Mouse (Mus musculus) right cerebral cortex, postnatal 10 days (tissue): Measurements from ENCODE around the gene H2-Q4.
"Not testable (repeated sequence)": the region's sequence is repeated elsewhere in the genome, so short reads cannot be mapped to it uniquely, and the experiment has no call there.

ENCODE experiments used
- DNase-seq, 2 experiments: peaks; one replicate each; pipeline ENCODE4 v3.0.0; 2021; ENCODE audit warnings: low spot score in 2 of 2

H2-Q4 gene

DNA sequence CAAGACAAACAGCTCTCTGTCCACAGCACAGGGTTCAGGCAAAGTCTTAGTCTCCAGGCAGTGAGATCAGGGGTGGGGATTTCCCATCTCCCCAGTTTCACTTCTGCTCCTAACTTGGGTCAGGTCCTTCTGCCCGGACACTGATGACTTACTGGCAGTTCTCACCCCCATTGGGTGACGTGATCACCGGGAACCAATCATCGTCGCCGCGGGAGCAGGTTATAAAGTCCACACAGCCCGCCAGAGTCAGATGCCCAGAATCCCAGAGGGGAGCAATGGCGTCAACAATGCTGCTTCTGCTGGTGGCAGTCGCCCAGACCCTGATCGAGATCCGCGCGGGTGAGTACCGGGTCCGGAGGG lies at the start of gene H2-Q4:
H2-Q4 (plus strand) TSS at position 249 of the 360 bp plus-strand sequence.
- DNase-seq, result peak; percentile 87 to 88

GRCm38 (mm10) chr17:35329714-35330113 lies 49.7 kb upstream of the H2-Q4 start:
- not testable (repeated sequence) for DNase-seq

DNA sequence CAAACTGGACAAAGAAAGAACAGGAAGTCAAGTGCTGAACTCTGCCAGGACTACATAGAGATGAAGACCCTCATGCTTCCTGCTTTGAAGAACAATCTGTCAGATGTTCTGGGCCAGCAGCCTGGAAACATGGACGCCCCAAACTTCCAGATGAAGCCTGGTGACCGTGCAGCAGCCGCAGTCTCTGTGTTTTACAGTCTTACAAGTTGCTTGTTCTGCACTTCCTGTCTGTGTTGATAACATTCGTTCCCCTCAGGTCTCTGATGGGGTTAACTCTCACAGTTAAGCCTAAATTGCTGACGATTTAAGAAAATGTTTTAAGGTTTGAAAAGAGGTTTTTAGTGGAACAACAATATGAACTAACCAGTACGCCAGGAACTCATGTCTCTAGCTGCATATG lies 47.9 kb upstream of the H2-Q4 start:
- not testable (repeated sequence) for DNase-seq

- DNase-seq, result no peak
These were observed 37.2 kb upstream of the H2-Q4 start, which contains the start of gene H2-Q2 for GRCm38 (mm10) chr17:35342071-35342671. TSS of gene H2-Q2 (plus strand) at chr17:35342242.

DNA sequence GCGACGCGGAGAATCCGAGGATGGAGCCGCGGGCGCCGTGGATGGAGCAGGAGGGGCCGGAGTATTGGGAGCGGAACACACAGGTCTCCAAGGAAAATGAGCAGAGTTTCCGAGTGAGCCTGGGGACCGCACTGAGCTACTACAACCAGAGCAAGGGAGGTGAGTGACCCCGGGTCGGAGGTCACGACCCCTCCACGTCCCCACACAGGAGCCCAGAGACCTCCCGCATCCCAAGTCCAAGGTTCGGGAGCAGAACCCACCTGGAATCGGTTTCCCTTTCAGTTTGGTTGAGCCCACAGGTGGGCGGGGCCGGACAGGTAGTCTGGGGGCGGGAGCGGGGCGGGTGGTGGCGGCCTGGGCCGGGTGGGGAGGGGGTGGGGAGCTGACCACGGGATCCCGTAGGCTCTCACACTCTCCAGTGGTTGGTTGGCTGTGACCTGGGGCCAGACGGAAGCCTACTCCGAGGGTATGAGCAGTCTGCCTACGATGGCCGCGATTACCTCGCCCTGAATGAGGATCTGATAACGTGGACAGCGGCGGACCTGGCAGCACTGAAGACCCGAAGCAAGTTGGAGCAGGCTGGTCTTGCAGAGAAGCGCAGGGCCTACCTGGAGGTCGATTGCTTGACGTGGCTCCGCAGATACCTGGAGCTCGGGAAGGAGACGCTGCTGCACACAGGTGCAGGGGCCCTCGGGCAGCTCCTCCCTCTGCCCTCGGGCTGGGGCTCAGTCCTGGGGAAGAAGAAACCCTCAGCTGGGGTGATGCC lies 36.5 kb upstream of the H2-Q4 start:
- no peak for DNase-seq

GRCm38 (mm10) chr17:35347659-35348058 lies 31.8 kb upstream of the H2-Q4 start:
- DNase-seq, result not testable (repeated sequence)

- not testable (repeated sequence) for DNase-seq
These were observed 26.1 kb upstream of the H2-Q4 start for GRCm38 (mm10) chr17:35353275-35353674.

- no peak for DNase-seq
These were observed 25.3 kb upstream of the H2-Q4 start for GRCm38 (mm10) chr17:35354071-35354470.

- DNase-seq, result no peak
These were observed 22.3 kb upstream of the H2-Q4 start for GRCm38 (mm10) chr17:35357086-35357485.

GRCm38 (mm10) chr17:35358763-35359469 lies 20.5 kb upstream of the H2-Q4 start:
- DNase-seq, result no peak

- no peak for DNase-seq
These were observed 20.0 kb upstream of the H2-Q4 start for GRCm38 (mm10) chr17:35359470-35359862.

GRCm38 (mm10) chr17:35379729-35380451 lies 473 bp downstream of the H2-Q4 start:
- DNase-seq, result peak; percentile 22 to 26

DNA sequence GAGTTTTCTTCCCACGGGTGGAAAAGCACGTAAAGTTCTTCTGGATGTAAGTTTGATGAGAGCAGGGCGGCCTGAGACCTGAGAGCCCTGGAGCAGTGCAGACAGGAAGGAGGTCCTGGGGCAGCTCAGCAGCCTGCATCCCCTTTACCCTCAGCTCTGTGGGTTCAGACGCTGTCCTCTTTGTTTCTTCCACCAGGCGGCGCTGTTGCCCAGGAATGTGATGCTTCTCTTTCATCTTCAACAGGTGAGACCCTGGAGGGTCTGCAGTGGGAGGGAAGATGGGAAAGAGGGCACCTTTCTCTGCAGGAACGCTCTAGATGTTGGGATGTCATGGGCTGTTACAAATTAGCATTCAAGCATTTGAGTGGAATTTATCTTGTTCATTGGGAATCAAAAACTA lies 10.4 kb downstream of the H2-Q4 start:
- not testable (repeated sequence) for DNase-seq

DNA sequence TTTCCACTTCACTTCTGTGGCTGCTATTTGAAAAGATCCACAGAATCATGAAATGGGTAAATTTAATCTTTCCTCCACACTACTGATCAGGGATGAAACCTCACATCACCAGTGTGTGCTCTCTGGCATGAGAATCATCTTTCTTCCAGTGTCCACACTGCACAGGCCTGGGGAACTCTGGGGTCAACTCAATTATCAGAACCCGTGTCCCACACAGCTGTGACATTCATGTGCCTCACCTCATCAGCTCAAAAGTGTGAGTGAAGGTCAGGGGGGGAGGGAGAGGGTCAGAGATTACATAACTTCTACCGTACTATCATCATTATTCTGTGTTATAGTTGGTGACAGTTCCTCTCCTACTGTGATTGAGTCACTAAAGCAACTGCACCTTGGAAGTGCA lies 13.3 kb downstream of the H2-Q4 start:
- DNase-seq, result not testable (repeated sequence)

DNA sequence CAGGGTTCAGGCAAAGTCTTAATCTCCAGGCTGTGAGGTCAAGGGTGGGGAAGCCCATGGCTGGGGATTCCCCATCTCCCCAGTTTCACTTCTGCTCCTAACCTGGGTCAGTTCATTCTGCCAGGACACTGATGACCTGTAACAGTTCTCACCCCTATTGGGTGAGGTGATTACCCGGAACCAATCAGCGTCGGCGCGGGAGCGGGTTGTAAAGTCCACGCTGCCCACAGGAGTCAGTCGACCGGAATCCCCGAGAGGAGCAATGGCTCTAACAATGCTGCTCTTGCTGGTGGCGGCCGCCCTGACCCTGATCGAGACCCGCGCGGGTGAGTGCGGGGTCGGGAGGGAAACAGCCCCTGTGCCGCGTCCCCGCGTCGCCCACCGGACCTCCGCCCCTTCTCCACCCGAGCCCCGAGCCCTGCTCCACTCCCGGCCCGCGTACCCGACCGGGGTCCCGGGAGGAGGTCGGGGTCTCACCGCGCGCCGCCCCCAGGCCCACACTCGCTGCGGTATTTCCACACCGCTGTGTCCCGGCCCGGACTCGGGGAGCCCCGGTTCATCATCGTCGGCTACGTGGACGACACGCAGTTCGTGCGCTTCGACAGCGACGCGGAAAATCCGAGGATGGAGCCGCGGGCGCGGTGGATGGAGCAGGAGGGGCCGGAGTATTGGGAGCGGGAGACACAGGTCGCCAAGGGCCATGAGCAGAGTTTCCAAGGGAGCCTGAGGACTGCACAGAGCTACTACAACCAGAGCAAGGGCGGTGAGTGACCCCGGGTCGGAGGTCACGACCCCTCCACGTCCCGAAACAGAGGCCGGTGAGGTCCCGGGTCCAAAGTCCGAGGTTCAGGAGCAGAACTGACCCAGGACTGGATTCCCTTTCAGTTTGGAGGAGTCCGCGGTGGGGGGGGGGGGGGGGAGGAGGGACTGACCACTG lies 14.7 kb downstream of the H2-Q4 start:
- not testable (repeated sequence) for DNase-seq

- DNase-seq, result not testable (repeated sequence)
These were observed 17.5 kb downstream of the H2-Q4 start for GRCm38 (mm10) chr17:35396956-35397355.

DNA sequence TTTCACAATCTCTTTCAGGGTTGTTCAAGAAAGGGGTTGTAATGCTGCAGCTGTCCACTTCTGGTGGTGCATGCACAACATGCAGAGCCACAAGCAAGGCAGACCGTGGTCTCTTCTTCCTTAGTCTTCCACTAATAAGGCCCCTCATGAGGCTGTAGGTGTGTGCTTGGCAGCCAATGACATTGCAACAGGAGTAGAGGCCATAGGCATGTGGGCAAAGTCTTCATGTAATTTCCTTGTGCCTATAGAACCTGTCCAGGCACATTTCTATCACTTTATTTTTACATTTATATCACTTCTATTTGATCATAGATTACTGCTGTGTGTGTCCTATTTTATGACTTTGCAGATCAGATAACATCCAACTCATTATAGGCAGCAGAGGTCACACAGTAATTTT lies 33.6 kb downstream of the H2-Q4 start:
- not testable (repeated sequence) for DNase-seq

GRCm38 (mm10) chr17:35415273-35416129 lies 36.1 kb downstream of the H2-Q4 start:
- DNase-seq, result not testable (repeated sequence)

DNA sequence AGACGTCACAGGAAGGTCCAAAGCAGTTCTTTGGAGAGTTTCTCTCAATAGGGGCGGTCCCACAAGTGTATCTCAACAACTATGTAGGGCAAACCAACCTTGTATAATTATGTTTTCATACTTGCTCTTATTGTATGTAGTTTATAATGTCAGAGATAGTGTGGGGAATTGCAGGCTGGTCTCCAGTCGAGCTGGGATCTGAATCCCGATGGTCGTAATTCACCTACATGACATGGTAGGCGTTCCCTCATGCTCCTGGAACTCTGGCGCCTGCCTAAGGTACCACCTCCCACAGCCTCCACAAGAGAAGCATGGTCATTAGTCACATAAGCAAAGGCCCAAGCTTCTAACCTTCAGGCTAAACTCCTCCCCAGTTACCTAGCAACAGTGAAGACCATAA lies 39.4 kb downstream of the H2-Q4 start:
- peak in 1 of 2 experiments; percentile 15 for DNase-seq

- DNase-seq, result peak in 1 of 2 experiments; percentile 9
These were observed 40.1 kb downstream of the H2-Q4 start for GRCm38 (mm10) chr17:35419564-35419963.
